Mouse (Mus musculus) bone marrow macrophage, adult 2 months (primary cell): ENCODE data around the gene Dnajc8. TPM values are rescaled to one million over a fixed set of nuclear protein-coding genes. Genes with fewer than 3 reads are reported as not detected.

Experiments
- H3K27ac ChIP-seq: 2 replicates; pipeline ENCODE4 v1.5.1; 2012; ENCODE audit warnings: low read depth, low read length; ENCODE audit not compliant: insufficient read depth
- H3K4me1 ChIP-seq: 2 replicates; pipeline ENCODE4 v1.6.1; 2012; ENCODE audit warnings: low read length; ENCODE audit not compliant: control insufficient read depth, insufficient read depth
- H3K4me3 ChIP-seq: 2 replicates; pipeline ENCODE4 v1.5.1; 2012; ENCODE audit warnings: mild to moderate bottlenecking, low read length, moderate library complexity; ENCODE audit not compliant: insufficient read depth
- CTCF ChIP-seq: IDR thresholded peaks from 2 replicates; pipeline ENCODE4 v1.5.1; 2012; ENCODE audit warnings: low read depth, mild to moderate bottlenecking, low read length, moderate library complexity
- POLR2A ChIP-seq: IDR thresholded peaks from 2 replicates; pipeline ENCODE4 v1.6.1; 2012; ENCODE audit warnings: mild to moderate bottlenecking, low read depth, low read length, borderline replicate concordance
- polyA plus RNA-seq: library from polyadenylated mRNA; stranded (reverse); fragments of >200 nt; gene quantifications from 2 replicates; pipeline ENCODE4 v1.2.4, GENCODE M21; 2012; ENCODE audit not compliant: missing spikeins, insufficient read depth, insufficient read length

The Dnajc8 gene
- polyA plus RNA-seq, 1 experiment, result 155 TPM

- Histone ChIP-seq H3K4me1 (peaks cover 24% of the 10 kb centered on the region), H3K27ac (peak overlapping the region; percentile 89), H3K4me3 (peak overlapping the region; percentile 55)
- TF ChIP-seq POLR2A (no peak), CTCF (peak; percentile 74)
These were observed 20.7 kb upstream of the Dnajc8 start for GRCm38 (mm10) chr4:132514555-132515135.

DNA sequence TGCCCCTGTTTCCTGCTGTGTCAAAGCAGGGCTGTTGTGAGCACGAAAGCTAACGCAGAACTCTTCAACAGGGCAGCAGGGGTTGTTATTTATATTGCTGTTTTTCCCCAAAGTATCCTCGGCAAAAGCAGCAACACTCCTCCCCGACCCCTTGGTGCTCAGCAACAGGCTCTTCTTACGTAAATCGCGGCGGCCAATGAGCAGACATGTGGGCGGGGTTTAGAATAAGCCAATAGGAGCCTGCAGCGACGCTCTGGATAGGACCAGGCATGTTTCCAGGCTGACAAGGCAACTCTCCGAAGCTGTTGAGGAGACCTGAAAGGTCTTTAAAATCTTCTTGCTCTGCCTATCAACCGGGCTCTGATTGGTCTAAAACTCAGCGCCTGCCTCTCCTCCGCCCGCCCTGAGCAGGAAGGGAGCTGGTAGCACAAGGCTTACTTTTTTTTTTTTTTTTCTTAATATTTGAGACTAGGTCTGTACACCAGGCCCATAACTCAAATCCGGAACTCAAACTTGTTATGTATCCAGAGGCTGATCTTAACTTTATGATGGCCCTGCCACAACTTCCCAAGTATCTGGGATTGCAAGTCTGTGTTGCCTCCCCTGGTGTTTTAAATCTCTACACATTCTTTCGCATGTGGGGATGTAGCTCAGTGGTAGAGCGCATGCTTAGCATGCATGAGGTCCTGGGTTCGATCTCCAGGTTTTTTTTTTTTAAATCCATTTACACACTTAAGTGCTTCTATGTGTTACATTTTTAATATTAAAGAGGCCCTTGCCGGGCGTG, 19.8 kb upstream of the Dnajc8 start:
- peak overlapping the region; percentile 96 for H3K27ac ChIP-seq
- TF ChIP-seq POLR2A (no peak), CTCF (no peak)
- peak overlapping the region; percentile 55 for H3K4me3 ChIP-seq
- H3K4me1 ChIP-seq, result peaks cover 24% of the 10 kb centered on the region

DNA sequence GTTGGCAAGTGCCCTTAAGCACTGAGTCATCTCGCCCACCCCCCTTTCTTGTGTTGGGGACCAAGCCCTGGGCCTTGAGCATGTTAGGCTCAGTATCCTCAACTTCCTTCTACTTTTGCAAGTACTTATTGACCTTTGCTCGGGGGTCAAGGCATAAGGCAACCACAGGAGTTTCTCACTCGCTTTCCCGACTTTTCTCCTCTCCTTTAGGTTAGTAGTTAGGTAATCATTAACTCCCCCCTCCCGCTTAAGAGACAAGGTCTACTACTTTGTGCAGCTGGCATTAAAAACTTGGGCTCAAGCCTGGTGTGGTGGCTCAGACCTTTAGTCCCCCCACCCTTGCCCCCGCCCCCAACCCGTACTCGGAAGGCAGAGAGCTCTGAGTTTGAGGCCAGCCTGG, 17.3 kb upstream of the Dnajc8 start:
- TF ChIP-seq POLR2A (no peak), CTCF (no peak)
- no peak overlapping the region for H3K4me3 ChIP-seq
- H3K4me1 ChIP-seq, result peaks cover 16% of the 10 kb centered on the region
- H3K27ac ChIP-seq, result no peak overlapping the region

DNA sequence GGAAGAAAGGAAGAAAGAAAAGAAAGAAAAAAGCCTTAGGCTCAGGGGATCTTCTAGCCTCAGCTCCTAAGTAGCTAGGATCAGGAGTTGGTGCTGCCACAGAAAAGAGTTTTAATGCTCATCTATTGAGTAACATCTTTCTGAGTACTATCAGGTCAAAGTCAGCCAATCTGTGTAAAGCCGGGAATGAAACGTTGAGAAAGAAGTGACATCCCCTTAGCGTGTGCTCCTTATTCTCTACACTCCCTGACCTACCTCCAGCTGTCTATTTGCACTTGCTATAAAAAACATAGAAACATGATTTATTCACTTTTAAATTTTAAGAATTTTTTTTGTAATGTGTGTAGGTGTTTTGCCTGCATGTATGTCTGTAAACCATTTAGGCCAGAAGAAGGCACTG, 16.2 kb upstream of the Dnajc8 start:
- TF ChIP-seq POLR2A, result no peak
- TF ChIP-seq CTCF, result no peak
- H3K27ac ChIP-seq, result no peak overlapping the region
- no peak overlapping the region for H3K4me3 ChIP-seq
- H3K4me1 ChIP-seq, result peaks cover 8% of the 10 kb centered on the region

GRCm38 (mm10) chr4:132524321-132524741, 11.0 kb upstream of the Dnajc8 start:
- H3K4me1 ChIP-seq, result peaks cover 10% of the 10 kb centered on the region
- no peak overlapping the region for H3K4me3 ChIP-seq
- no peak for TF ChIP-seq CTCF
- TF ChIP-seq POLR2A, result no peak
- H3K27ac ChIP-seq, result no peak overlapping the region

- H3K27ac ChIP-seq, result no peak overlapping the region
These were observed 10.5 kb upstream of the Dnajc8 start for GRCm38 (mm10) chr4:132524808-132525207.

GRCm38 (mm10) chr4:132526678-132527077, 8.7 kb upstream of the Dnajc8 start:
- Histone ChIP-seq H3K27ac (no peak overlapping the region), H3K4me1 (peaks cover 30% of the 10 kb centered on the region), H3K4me3 (no peak overlapping the region)
- TF ChIP-seq POLR2A (no peak), CTCF (no peak)

More at GRCm38 (mm10) chr4:132524808-132525207, 10.5 kb upstream of the Dnajc8 start:
- TF ChIP-seq CTCF (no peak), POLR2A (no peak)
- Histone ChIP-seq H3K4me3 (no peak overlapping the region), H3K4me1 (peaks cover 14% of the 10 kb centered on the region)

DNA sequence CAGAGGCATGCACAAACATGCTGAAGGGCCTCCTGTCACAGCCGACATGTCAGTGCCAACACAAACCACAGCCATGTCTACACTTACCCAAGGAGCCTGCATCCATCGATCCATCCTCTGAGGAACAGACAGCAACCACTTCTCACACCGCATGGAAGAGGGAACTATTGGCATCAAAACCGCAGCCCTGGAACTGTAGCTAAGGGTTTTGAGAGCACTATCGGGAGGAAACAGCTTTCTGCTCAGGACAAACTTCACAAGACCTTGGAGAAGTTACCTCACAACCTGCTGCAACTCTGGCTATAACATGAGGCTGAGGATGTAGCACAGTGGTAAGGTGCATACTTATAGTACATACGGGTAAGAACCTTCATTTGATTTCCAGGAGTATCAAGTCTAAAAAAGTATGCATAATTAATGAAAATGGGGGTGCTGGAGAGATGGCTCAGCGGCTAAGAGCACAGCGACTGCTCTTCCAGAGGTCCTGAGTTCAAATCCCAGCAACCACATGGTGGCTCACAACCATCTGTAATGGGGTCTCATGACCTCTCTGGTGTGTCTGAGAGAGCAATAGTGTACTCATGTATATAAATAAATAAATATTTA, 7.3 kb upstream of the Dnajc8 start:
- Histone ChIP-seq H3K27ac (0 out of 2 replicates have a peak overlapping the region, but pooled peaks have one; percentile 15), H3K4me1 (peaks cover 31% of the 10 kb centered on the region), H3K4me3 (no peak overlapping the region)
- TF ChIP-seq POLR2A (no peak), CTCF (no peak)

DNA sequence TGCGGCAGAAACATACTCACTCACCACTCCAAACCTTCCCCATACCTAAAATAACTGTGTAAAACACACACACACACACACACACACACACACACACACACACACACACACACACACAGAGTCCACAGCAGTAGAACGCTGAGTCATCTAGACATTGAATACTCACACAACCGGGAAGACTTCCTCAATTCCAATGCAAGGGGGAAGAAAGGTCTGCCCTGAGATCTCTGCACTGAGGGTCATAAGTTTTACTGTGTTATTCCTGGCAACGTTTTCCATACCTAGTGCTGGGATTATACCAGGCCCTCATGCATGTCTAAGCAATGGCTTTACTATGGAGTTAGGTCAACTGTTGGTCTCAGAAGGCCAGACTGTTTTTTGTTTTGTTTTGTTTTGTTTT, 6.0 kb upstream of the Dnajc8 start:
- Histone ChIP-seq H3K4me1 (peaks cover 34% of the 10 kb centered on the region), H3K4me3 (no peak overlapping the region), H3K27ac (peak overlapping the region; percentile 83)
- TF ChIP-seq POLR2A (no peak), CTCF (no peak)

GRCm38 (mm10) chr4:132530033-132530804, 5.1 kb upstream of the Dnajc8 start:
- Histone ChIP-seq H3K4me1 (peaks cover 40% of the 10 kb centered on the region), H3K27ac (peak overlapping the region; percentile 83), H3K4me3 (no peak overlapping the region)
- no peak for TF ChIP-seq POLR2A
- TF ChIP-seq CTCF, result no peak
